ENCODE assay signal across 21 mouse cellular contexts in genomic region chr5:57841357-57842119, GRCm38 (mm10).
DNase-seq lines count a peak whose midpoint lies in the region; ATAC-seq lines count a peak whose summit lies in the region.
"Had no signal": no experiment of that assay in that cellular context is flagged by ENCODE, and none has a peak within 500 bp of the region (broad histone marks: within the 10 kb centered on the region; RNA-seq: fewer than 3 reads in every experiment).

No protein-coding gene starts in this region.

- H3K9me3 ChIP-seq in embryonic facial prominence, embryonic 14.5 days (ENCODE audit: control insufficient read depth, low read length) = no peaks in the 10 kb centered on the region
- no peaks in the 10 kb centered on the region for H3K9me3 ChIP-seq in embryonic facial prominence, embryonic 10.5 days
- H3K9me3 ChIP-seq in lung, embryonic 16.5 days (ENCODE audit: control insufficient read depth, low read length) = no peaks in the 10 kb centered on the region
- H3K9me3 ChIP-seq: embryonic facial prominence, embryonic 15.5 days; forebrain, embryonic 15.5 days; heart, embryonic 15.5 days had no signal

- peaks cover 3% of the 10 kb centered on the region; the same call in 1 of the 2 replicates for H3K4me1 ChIP-seq in embryonic facial prominence, embryonic 14.5 days (ENCODE audit: control insufficient read depth, insufficient read depth, low read length)
- no peaks in the 10 kb centered on the region for H3K4me1 ChIP-seq in embryonic facial prominence, embryonic 10.5 days
- no peaks in the 10 kb centered on the region for H3K4me1 ChIP-seq in lung, embryonic 16.5 days (replicated peaks; ENCODE audit: control insufficient read depth, insufficient read depth, low read length)
- H3K4me1 ChIP-seq: embryonic facial prominence, embryonic 15.5 days; forebrain, embryonic 15.5 days had no signal

- no peak for ATAC-seq in embryonic facial prominence, embryonic 14.5 days (ENCODE audit: low read depth)
- ATAC-seq in lung, embryonic 16.5 days (ENCODE audit: low read depth) = peak; percentile 28; the same call in 1 of the 2 replicates
- ATAC-seq: forebrain, embryonic 15.5 days had no signal

- no peaks in the 10 kb centered on the region for H3K36me3 ChIP-seq in embryonic facial prominence, embryonic 14.5 days (ENCODE audit: control insufficient read depth, insufficient read depth, low read length)
- H3K36me3 ChIP-seq in embryonic facial prominence, embryonic 10.5 days (replicated peaks) = no peaks in the 10 kb centered on the region
- no peaks in the 10 kb centered on the region for H3K36me3 ChIP-seq in lung, embryonic 16.5 days (ENCODE audit: control insufficient read depth, insufficient read depth, low read length)
- H3K36me3 ChIP-seq: embryonic facial prominence, embryonic 15.5 days; forebrain, embryonic 15.5 days; heart, embryonic 15.5 days had no signal

- no peak overlapping the region for H3K27ac ChIP-seq in embryonic facial prominence, embryonic 14.5 days (replicated peaks; ENCODE audit: low read depth, low read length)
- H3K27ac ChIP-seq in embryonic facial prominence, embryonic 10.5 days (replicated peaks) = no peak overlapping the region
- H3K27ac ChIP-seq in lung, embryonic 16.5 days (ENCODE audit: low read length) = no peak overlapping the region
- H3K27ac ChIP-seq: embryonic facial prominence, embryonic 15.5 days; forebrain, embryonic 15.5 days; heart, adult 2 months; heart, embryonic 15.5 days; hindbrain, embryonic 14.5 days had no signal

- no peaks in the 10 kb centered on the region for H3K27me3 ChIP-seq in embryonic facial prominence, embryonic 14.5 days (replicated peaks; ENCODE audit: control insufficient read depth, insufficient read depth, low read length)
- H3K27me3 ChIP-seq in embryonic facial prominence, embryonic 10.5 days (replicated peaks; ENCODE audit: low read depth, poor library complexity, severe bottlenecking) = no peaks in the 10 kb centered on the region
- no peaks in the 10 kb centered on the region for H3K27me3 ChIP-seq in lung, embryonic 16.5 days (ENCODE audit: control insufficient read depth, insufficient read depth, low read depth, low read length)
- H3K27me3 ChIP-seq: embryonic facial prominence, embryonic 15.5 days; forebrain, embryonic 15.5 days; heart, embryonic 15.5 days had no signal

- WGBS in embryonic facial prominence, embryonic 14.5 days = 53% methylated on average over 5 of the region's 5 CpGs
- WGBS in embryonic facial prominence, embryonic 10.5 days = 83% methylated on average over 5 of the region's 5 CpGs
- 46% methylated on average over 5 of the region's 5 CpGs for WGBS in lung, embryonic 16.5 days

- H3K9ac ChIP-seq in embryonic facial prominence, embryonic 14.5 days (ENCODE audit: low read depth, low read length) = no peak overlapping the region
- no peak overlapping the region for H3K9ac ChIP-seq in lung, embryonic 16.5 days (ENCODE audit: low read length)
- H3K9ac ChIP-seq: embryonic facial prominence, embryonic 15.5 days; forebrain, embryonic 15.5 days; heart, embryonic 15.5 days; hindbrain, embryonic 14.5 days had no signal

- DNase-seq in embryonic facial prominence, embryonic 14.5 days (ENCODE audit: low spot score) = peak; percentile 30
- DNase-seq in embryonic facial prominence, embryonic 10.5 days (ENCODE audit: low spot score) = no peak
- peak; percentile 27 for DNase-seq in left cerebral cortex, adult 11 months (ENCODE audit: low spot score)
- no peak for DNase-seq in left cerebral cortex, postnatal 36 days (ENCODE audit: low spot score in 2 of 2)
- DNase-seq in lung, postnatal 14 days = no peak
- DNase-seq in naive thymus-derived CD4-positive, alpha-beta T cell, adult 2 months (ENCODE audit: low read depth) = peak; percentile 7
- DNase-seq in urinary bladder, postnatal 14 days (ENCODE audit: low spot score) = no peak
- DNase-seq: adrenal gland, postnatal 10 days; cerebellum, adult 11-12 months; cerebellum, adult 9-10 months; cerebellum, postnatal 25 days; gastrocnemius, postnatal 10 days; heart, adult 2 months; heart, postnatal 14 days had no signal

- no peak overlapping the region for H3K4me3 ChIP-seq in embryonic facial prominence, embryonic 14.5 days (ENCODE audit: low read depth, low read length)
- H3K4me3 ChIP-seq in embryonic facial prominence, embryonic 10.5 days = no peak overlapping the region
- no peak overlapping the region for H3K4me3 ChIP-seq in lung, embryonic 16.5 days (ENCODE audit: low read length)
- H3K4me3 ChIP-seq: embryonic facial prominence, embryonic 15.5 days; erythroblast, embryonic 14.5 days; forebrain, embryonic 15.5 days; heart, adult 2 months; heart, embryonic 15.5 days had no signal

- H3K4me2 ChIP-seq in embryonic facial prominence, embryonic 14.5 days (ENCODE audit: low read depth, low read length) = no peak overlapping the region
- no peak overlapping the region for H3K4me2 ChIP-seq in lung, embryonic 16.5 days (ENCODE audit: low read depth, low read length)
- H3K4me2 ChIP-seq: embryonic facial prominence, embryonic 15.5 days; forebrain, embryonic 15.5 days; heart, embryonic 11.5 days; heart, embryonic 15.5 days; hindbrain, embryonic 14.5 days had no signal

- intact Hi-C loops in left cerebral cortex, postnatal 36 days (cut with DNase I) = no loop called here

Comparison
In these comparisons a context has a peak if more than half of its experiments do, and no peak if none do; other contexts are left out.
1. DNase-seq: peak in embryonic facial prominence, embryonic 14.5 days (single experiment), left cerebral cortex, adult 11 months (single experiment) and naive thymus-derived CD4-positive, alpha-beta T cell, adult 2 months (single experiment); none in embryonic facial prominence, embryonic 10.5 days (single experiment), left cerebral cortex, postnatal 36 days (0 of 2), lung, postnatal 14 days (single experiment) and urinary bladder, postnatal 14 days (single experiment).